Mouse (Mus musculus) erythroblast, embryonic 14.5 days (primary cell): ENCODE measurements at regions not wholly inside any gene's neighbourhood (a gene's known extent, or its start where the extent isn't known, plus 50 kb on each side); places are given as distances from the start of the nearest gene placed in this dataset.

Source experiments
- H3K27me3 ChIP-seq: 2 replicates; pipeline ENCODE4 v1.6.1; 2012; ENCODE audit warnings: inconsistent platforms; ENCODE audit not compliant: control insufficient read depth
- H3K36me3 ChIP-seq: 2 replicates; pipeline ENCODE4 v1.6.1; 2012; ENCODE audit warnings: mild to moderate bottlenecking, inconsistent platforms; ENCODE audit not compliant: control insufficient read depth
- H3K4me1 ChIP-seq: 2 replicates; pipeline ENCODE4 v1.6.1; 2012; ENCODE audit warnings: inconsistent platforms; ENCODE audit not compliant: control insufficient read depth
- H3K4me3 ChIP-seq: replicated peaks from 2 replicates; pipeline ENCODE3; 2012; ENCODE audit warnings: moderate library complexity, mild to moderate bottlenecking, inconsistent platforms
- H3K9me3 ChIP-seq: 2 replicates; pipeline ENCODE4 v1.6.1; 2012; ENCODE audit warnings: low read length, inconsistent platforms, mixed read lengths; ENCODE audit not compliant: control insufficient read depth
- GATA1 ChIP-seq: IDR thresholded peaks from 2 replicates; pipeline ENCODE4 v1.6.1; 2012; ENCODE audit warnings: low read length, inconsistent platforms, mixed read lengths
- TAL1 ChIP-seq: IDR thresholded peaks from 3 replicates; pipeline ENCODE4 v1.6.1; 2012; ENCODE audit warnings: low read length, inconsistent platforms, mixed read lengths

DNA sequence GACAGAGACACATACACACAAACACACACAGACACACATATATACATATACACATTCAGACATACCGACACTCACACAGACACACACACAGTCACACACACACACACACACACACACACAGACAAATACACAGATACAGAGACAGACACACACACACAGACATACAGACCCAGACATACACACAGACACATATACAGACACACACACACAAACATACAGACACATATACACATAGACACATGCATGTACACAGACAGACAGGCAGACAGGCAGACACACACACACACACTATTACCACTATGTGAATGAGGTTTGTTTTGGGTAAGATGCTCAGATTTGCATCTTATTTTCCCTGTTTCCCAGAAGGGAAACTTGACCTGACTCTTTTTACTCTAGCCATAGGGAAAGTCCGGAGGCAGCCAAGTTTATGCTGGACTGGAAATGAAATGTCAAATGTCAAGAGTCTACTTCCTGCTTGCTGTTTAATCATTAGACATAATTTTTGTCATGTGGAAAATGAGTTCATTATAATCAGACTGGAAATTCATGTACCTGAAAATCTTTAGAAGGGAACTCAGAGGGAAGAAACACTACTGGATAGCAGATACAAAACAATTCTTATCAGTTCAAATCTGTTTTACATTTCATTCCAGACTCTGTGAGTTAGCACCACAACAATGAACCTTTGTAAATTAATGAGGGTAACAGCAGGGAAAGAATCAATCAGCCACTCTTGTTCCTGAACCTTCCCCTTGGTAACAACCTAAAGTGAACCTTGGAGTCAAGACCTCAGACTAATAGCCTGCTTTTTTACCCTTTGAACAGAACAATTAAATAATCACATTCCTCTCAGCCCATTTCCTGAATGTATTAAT is 651.1 kb downstream of the Gsdmc2 start:
- H3K9me3 ChIP-seq = no peaks in the 10 kb centered on the region
- H3K4me1 ChIP-seq = no peaks in the 10 kb centered on the region
- H3K4me3 ChIP-seq = no peak overlapping the region
- no peaks in the 10 kb centered on the region for H3K27me3 ChIP-seq
- H3K36me3 ChIP-seq = no peaks in the 10 kb centered on the region
- TF ChIP-seq GATA1 (no peak), TAL1 (no peak)

DNA sequence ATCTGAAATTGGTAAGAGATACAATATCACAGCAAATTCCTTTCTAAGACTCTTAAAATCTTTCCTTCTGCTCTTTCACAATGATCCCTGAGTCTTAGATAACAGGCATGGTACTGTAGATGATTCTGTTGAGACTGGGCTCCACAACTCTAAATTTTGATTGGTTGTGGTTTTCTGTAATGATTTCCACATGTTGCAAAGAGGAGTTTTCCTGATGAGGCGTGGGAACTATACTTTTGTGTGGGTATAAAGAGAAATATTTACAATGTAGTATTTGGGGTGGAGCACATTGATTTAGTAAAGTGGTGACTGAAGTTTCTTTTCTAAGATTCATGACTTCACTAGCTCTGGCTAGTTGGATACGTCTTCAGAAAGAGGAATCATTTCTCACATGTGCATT is 653.2 kb downstream of the Gsdmc2 start:
- H3K4me3 ChIP-seq = no peak overlapping the region
- no peak for TF ChIP-seq TAL1
- no peak for TF ChIP-seq GATA1
- H3K27me3 ChIP-seq = no peaks in the 10 kb centered on the region
- no peaks in the 10 kb centered on the region for H3K4me1 ChIP-seq
- H3K36me3 ChIP-seq = no peaks in the 10 kb centered on the region
- H3K9me3 ChIP-seq = no peaks in the 10 kb centered on the region

DNA sequence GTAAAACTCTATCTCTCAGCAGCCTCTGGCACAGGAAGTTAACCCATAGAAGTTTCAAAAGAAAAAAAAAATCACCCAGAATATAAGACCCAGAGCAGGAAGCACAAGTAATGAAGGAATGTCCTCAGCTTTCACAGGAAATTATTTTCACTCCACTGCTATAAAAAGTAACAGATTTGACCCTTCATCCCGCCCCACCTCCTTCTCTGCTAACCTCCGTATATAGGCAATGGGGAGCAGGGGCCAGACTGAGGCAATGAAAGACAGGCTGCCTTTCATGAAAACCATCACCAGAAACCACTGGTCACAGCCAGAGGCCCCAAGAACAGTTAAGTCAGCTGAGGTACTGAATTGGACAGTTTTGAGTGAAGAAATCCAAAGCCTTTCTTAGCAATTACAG is 654.9 kb downstream of the Gsdmc2 start:
- Histone ChIP-seq H3K27me3 (no peaks in the 10 kb centered on the region), H3K36me3 (no peaks in the 10 kb centered on the region), H3K9me3 (no peaks in the 10 kb centered on the region), H3K4me1 (no peaks in the 10 kb centered on the region), H3K4me3 (no peak overlapping the region)
- no peak for TF ChIP-seq TAL1
- TF ChIP-seq GATA1 = no peak

DNA sequence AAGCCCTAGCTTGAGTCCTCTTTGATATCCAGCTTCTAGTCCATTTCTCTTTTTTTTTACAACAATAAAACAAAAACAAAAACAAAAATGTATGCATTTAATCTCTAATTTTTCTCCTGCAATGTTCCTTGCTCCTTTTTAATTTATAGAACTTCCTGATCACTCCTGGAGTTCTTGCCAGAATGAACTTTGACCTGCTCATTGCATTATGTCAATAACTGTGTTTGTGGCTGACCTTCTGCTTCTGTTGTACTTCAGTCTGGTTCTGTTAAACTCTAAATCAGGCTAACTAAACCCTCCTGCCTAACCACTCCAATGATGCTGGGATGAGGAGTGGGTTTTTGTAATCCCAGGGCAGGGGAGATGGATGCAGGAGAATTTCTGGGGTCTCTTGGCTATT is 674.0 kb downstream of the Gsdmc2 start:
- Histone ChIP-seq H3K27me3 (no peaks in the 10 kb centered on the region), H3K4me1 (no peaks in the 10 kb centered on the region), H3K9me3 (no peaks in the 10 kb centered on the region), H3K4me3 (no peak overlapping the region), H3K36me3 (no peaks in the 10 kb centered on the region)
- TF ChIP-seq TAL1 = no peak
- TF ChIP-seq GATA1 = no peak

DNA sequence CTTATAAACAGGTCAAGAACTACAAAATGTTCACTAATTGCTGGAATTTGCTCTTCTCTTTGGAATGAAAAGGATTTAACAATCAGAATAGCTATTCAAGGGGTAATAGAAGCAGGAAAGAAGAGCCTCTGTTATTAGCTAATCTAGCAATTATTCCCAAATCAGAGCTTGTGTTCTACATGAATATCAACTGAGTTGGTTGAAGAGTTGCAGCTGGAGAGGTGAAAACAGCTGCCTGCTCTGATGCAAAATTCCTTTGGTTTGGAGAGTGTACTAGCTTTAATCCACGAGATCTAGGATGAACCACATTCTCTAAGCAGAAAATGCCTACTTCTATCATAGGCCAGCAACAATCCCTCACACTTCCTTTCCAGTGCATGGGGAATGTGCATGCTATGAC is 674.8 kb downstream of the Gsdmc2 start:
- no peak for TF ChIP-seq GATA1
- TF ChIP-seq TAL1 = no peak

DNA sequence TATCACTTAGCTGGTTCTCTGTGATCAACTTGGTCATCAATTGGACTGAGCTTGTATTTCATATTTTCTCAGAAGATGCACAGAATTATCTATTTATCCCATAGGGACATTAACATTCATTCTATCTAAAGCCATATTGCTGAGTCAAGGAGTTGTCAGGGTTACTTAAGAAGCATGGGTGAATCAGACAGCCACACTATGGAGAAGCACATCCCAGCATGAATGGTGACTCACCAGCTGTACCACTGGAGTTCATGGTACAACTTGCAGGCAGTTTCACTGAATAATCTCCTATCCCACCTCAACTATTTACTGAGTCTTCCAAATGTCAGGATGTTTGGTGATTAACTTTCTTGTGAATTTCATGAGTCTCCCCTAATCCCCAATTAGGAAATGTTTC is 678.6 kb downstream of the Gsdmc2 start:
- no peaks in the 10 kb centered on the region for H3K9me3 ChIP-seq
- H3K36me3 ChIP-seq = no peaks in the 10 kb centered on the region
- no peak for TF ChIP-seq TAL1
- no peak for TF ChIP-seq GATA1
- H3K4me1 ChIP-seq = no peaks in the 10 kb centered on the region
- no peaks in the 10 kb centered on the region for H3K27me3 ChIP-seq
- no peak overlapping the region for H3K4me3 ChIP-seq

More for the DNA sequence above, 674.8 kb downstream of the Gsdmc2 start:
- no peaks in the 10 kb centered on the region for H3K36me3 ChIP-seq
- H3K27me3 ChIP-seq = no peaks in the 10 kb centered on the region
- H3K4me3 ChIP-seq = no peak overlapping the region
- H3K9me3 ChIP-seq = no peaks in the 10 kb centered on the region
- H3K4me1 ChIP-seq = no peaks in the 10 kb centered on the region

DNA sequence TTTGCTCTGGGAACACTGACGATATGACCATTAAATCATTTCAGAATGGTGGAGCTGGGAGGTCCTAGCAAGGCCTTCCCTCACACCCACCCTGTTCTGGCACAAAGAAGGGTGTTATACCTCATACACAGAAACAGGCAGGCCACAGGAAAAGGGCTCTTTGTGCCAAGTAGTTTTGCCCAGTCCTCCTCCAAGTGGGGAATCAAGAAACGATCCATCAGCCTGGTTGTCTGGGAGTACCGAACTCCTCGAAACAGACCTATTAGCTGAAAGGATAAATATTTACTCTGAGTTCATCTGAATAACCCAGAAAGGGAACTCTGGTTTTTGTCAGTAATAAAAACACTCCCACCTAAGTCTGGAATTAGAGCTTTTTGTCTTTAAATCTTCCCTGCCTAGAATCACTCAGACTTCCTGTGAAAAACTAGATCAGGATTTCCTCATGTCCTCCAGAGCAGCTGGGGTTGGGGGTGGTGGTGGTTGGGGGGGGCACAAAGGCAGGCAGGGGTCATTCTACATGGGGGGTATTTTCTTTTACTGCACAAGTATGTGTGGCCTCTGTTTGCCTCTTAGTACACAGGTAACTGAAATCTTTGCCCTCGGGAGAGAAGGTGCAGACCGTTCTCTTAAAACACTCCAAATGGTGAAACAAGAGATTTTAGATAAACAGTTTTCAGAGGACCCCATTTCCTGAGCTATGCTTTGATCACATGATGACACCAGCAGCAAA is 681.3 kb downstream of the Gsdmc2 start:
- Histone ChIP-seq H3K9me3 (no peaks in the 10 kb centered on the region), H3K36me3 (no peaks in the 10 kb centered on the region), H3K4me1 (no peaks in the 10 kb centered on the region), H3K4me3 (no peak overlapping the region), H3K27me3 (no peaks in the 10 kb centered on the region)
- TF ChIP-seq TAL1 (no peak), GATA1 (no peak)

DNA sequence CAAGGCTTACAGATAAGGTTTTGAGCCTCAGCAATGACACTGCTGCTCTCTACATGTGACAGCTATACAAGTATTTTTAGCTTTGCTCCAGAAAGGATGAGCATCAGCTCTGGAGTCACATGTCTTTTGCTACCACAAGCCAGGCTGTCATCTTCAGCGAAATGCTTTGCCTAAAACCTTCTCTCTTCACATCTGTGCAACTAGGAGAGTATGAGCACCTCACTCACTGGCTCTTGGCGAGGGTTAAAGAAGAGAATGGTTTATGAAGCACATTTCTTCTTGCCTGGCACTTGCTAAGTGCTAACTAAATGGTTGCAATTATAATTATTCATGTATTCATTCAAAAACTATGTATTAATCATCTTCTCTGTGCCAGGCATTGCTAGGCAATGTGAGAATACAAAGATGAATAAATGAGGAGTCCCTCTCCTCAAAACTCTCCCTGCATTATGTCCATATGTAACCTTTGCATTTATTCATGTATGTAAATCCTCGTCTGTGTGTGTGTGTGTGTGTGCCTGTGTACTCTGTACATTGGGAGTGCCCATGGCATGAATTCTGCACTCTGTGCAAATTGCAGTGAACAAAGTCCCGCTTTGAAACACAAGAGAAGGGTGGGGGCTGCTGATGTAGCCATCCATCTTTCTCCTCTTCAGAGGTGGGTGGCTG is 682.0 kb downstream of the Gsdmc2 start:
- Histone ChIP-seq H3K27me3 (no peaks in the 10 kb centered on the region), H3K4me3 (no peak overlapping the region), H3K36me3 (no peaks in the 10 kb centered on the region), H3K9me3 (no peaks in the 10 kb centered on the region), H3K4me1 (no peaks in the 10 kb centered on the region)
- TF ChIP-seq GATA1 = no peak
- TF ChIP-seq TAL1 = no peak

DNA sequence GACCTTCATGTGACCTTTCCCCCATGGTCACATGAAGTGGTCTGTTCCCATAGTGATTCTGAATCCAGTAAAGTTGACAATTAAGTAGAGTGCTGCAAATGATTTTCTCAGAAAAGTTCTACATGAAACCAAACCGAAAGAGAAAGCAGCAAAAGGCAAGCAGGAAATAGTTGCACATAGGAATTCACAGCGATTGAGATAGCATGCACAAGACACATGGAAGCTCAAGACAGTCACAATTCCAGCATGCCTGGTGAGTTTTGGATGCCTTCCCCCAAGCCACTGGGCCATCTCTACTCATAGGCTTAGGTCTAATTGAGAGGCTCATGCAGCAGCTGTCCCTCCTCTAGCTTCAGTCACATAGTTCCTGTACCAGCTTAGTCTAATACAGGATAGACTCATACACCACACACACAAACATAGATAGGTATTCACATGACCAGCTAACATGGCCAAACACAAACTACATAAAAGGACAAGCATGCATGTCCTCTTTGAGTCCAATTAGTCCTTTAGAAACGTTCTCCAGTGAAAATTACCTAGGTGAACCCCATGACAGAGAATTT is 721.8 kb downstream of the Gsdmc2 start:
- TF ChIP-seq GATA1 (no peak), TAL1 (no peak)
- Histone ChIP-seq H3K36me3 (no peaks in the 10 kb centered on the region), H3K9me3 (no peaks in the 10 kb centered on the region), H3K27me3 (no peaks in the 10 kb centered on the region), H3K4me1 (no peaks in the 10 kb centered on the region), H3K4me3 (no peak overlapping the region)
